In the genomic region with DNA sequence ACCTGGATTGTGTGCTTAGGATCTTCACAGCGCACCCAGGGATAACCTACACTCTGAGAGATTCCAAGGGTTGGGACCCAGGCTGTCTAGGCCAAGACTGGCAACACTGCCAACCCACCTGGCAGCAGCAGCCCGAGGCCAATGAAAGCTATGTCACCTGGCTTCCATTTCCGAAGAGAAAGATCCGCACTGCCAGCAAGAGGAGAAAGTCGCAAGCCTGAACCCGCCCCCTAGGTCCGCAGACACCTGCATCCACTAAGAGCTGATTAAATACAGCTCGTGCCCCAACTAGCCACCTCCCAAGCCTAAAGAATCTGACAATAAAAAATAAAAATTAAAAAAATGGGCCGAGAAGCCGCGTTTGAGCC, we compare ENCODE assay signal across 8 mouse cellular contexts. TPM values are rescaled to one million over a fixed set of nuclear protein-coding genes. Genes with fewer than 3 reads are reported as not detected.
DNase-seq lines count a peak whose midpoint lies in the region; ATAC-seq lines count a peak whose summit lies in the region.

No protein-coding gene starts in this region.

- peak; percentile 10; the same call in 1 of the 2 replicates for ATAC-seq in hindbrain, embryonic 11.5 days (ENCODE audit: low FRiP score)
- ATAC-seq in liver, embryonic 11.5 days (replicated peaks; ENCODE audit: low FRiP score), result peak; percentile 35; the same call in 1 of the 2 replicates
- peak; percentile 12; the same call in 1 of the 2 replicates for ATAC-seq in neural tube, embryonic 14.5 days (ENCODE audit: low read depth)

- H3K36me3 ChIP-seq in hindbrain, embryonic 11.5 days (ENCODE audit: control insufficient read depth, insufficient read depth, low read length), result peaks cover 2% of the 10 kb centered on the region; the same call in 1 of the 2 replicates
- H3K36me3 ChIP-seq in liver, embryonic 11.5 days (ENCODE audit: control insufficient read depth, insufficient read depth, low read length), result peaks cover 1% of the 10 kb centered on the region; the same call in 1 of the 2 replicates
- H3K36me3 ChIP-seq in neural tube, embryonic 14.5 days (ENCODE audit: control insufficient read depth, insufficient read depth, low read length), result peaks cover 6% of the 10 kb centered on the region; the same call in 1 of the 2 replicates

- no peaks in the 10 kb centered on the region for H3K4me1 ChIP-seq in hindbrain, embryonic 11.5 days (replicated peaks; ENCODE audit: control insufficient read depth, insufficient read depth, low read length)
- H3K4me1 ChIP-seq in liver, embryonic 11.5 days (replicated peaks; ENCODE audit: control insufficient read depth, insufficient read depth, low read length), result peaks cover 17% of the 10 kb centered on the region
- peaks cover 8% of the 10 kb centered on the region; the same call in 1 of the 2 replicates for H3K4me1 ChIP-seq in neural tube, embryonic 14.5 days (ENCODE audit: control insufficient read depth, insufficient read depth, low read length)

- no peak overlapping the region for H3K27ac ChIP-seq in hindbrain, embryonic 11.5 days (ENCODE audit: low read depth, low read length)
- no peak overlapping the region for H3K27ac ChIP-seq in liver, embryonic 11.5 days (ENCODE audit: low read depth, low read length)
- no peak overlapping the region for H3K27ac ChIP-seq in neural tube, embryonic 14.5 days (ENCODE audit: low read depth, low read length)

- no peaks in the 10 kb centered on the region for H3K9me3 ChIP-seq in hindbrain, embryonic 11.5 days (ENCODE audit: control insufficient read depth, low read length)
- H3K9me3 ChIP-seq in liver, embryonic 11.5 days (ENCODE audit: control insufficient read depth, low read length), result no peaks in the 10 kb centered on the region
- H3K9me3 ChIP-seq in neural tube, embryonic 14.5 days (ENCODE audit: control insufficient read depth, low read length), result no peaks in the 10 kb centered on the region

- H3K27me3 ChIP-seq in hindbrain, embryonic 11.5 days (ENCODE audit: control insufficient read depth, insufficient read depth, low read length), result no peaks in the 10 kb centered on the region
- H3K27me3 ChIP-seq in liver, embryonic 11.5 days (replicated peaks; ENCODE audit: control insufficient read depth, insufficient read depth, low read length), result no peaks in the 10 kb centered on the region
- H3K27me3 ChIP-seq in neural tube, embryonic 14.5 days (ENCODE audit: control insufficient read depth, insufficient read depth, low read length), result 0 out of 2 replicates have a peak, but pooled peaks cover 3% of the 10 kb centered on the region

- peak overlapping the region; percentile 87 for H3K4me3 ChIP-seq in hindbrain, embryonic 11.5 days (ENCODE audit: low read depth, low read length)
- peak overlapping the region; percentile 66 for H3K4me3 ChIP-seq in liver, embryonic 11.5 days (ENCODE audit: low read depth, low read length)
- H3K4me3 ChIP-seq in neural tube, embryonic 14.5 days (ENCODE audit: low read depth, low read length), result peak overlapping the region; percentile 87

- DNase-seq in A20 (ENCODE audit: low read depth, low spot score), result peak; percentile 75
- DNase-seq in CD4-positive, CD25-positive, alpha-beta regulatory T cell, adult 2 months (ENCODE audit: low read depth, low spot score), result peak; percentile 65
- peak; percentile 54 to 59 for DNase-seq in cerebellum, postnatal 10 days
- peak; percentile 10 for DNase-seq in hindbrain, embryonic 11.5 days (ENCODE audit: low spot score)
- peak; percentile 43 for DNase-seq in liver, embryonic 11.5 days (ENCODE audit: low spot score)
- DNase-seq in ovary, postnatal 36 days (ENCODE audit: low spot score), result no peak
- DNase-seq in embryo, embryonic 10 days (ENCODE audit: low spot score), result no peak

- peak overlapping the region; percentile 85 for H3K9ac ChIP-seq in hindbrain, embryonic 11.5 days (ENCODE audit: low read depth, low read length)
- H3K9ac ChIP-seq in liver, embryonic 11.5 days (ENCODE audit: low read depth, low read length), result peak overlapping the region; percentile 77
- peak overlapping the region; percentile 86 for H3K9ac ChIP-seq in neural tube, embryonic 14.5 days (replicated peaks; ENCODE audit: low read depth, low read length)

- peak overlapping the region; percentile 59 for H3K4me2 ChIP-seq in hindbrain, embryonic 11.5 days (replicated peaks; ENCODE audit: low read depth, low read length)
- H3K4me2 ChIP-seq in liver, embryonic 11.5 days, result peak overlapping the region; percentile 79
- H3K4me2 ChIP-seq in neural tube, embryonic 14.5 days (ENCODE audit: low read depth, low read length), result peak overlapping the region; percentile 61

- 5% methylated on average over 11 of the region's 11 CpGs for WGBS in hindbrain, embryonic 11.5 days
- 3% methylated on average over 11 of the region's 11 CpGs for WGBS in liver, embryonic 11.5 days
- 3% methylated on average over 11 of the region's 11 CpGs for WGBS in neural tube, embryonic 14.5 days

RNA-seq across cellular contexts. Expression of a gene that starts 0.5 kb away (rescaled TPM):
- polyA plus RNA-seq in hindbrain, embryonic 11.5 days (2014; fragmentation: Nextera tagmentation; extraction: Ambion mirVana), result 32.5 and 36.5 TPM in 2 replicates
- 13.8 and 16.3 TPM in 2 replicates for polyA plus RNA-seq in liver, embryonic 11.5 days (2014; fragmentation: Nextera tagmentation; extraction: Ambion mirVana)
- polyA plus RNA-seq in neural tube, embryonic 14.5 days (2014; fragmentation: Nextera tagmentation; extraction: Ambion mirVana), result 49.2 and 53.1 TPM in 2 replicates

RNA-seq across cellular contexts. Expression of a gene that starts 2.8 kb away (rescaled TPM):
- polyA plus RNA-seq in hindbrain, embryonic 11.5 days (2014; fragmentation: Nextera tagmentation; extraction: Ambion mirVana), result 30.9 and 36.5 TPM in 2 replicates
- polyA plus RNA-seq in liver, embryonic 11.5 days (2014; fragmentation: Nextera tagmentation; extraction: Ambion mirVana), result 27.9 and 32.5 TPM in 2 replicates
- 30.1 and 31.1 TPM in 2 replicates for polyA plus RNA-seq in neural tube, embryonic 14.5 days (2014; fragmentation: Nextera tagmentation; extraction: Ambion mirVana)

RNA-seq across cellular contexts. Expression of a gene that starts 45.1 kb away (rescaled TPM):
- not detected in 2 replicates for polyA plus RNA-seq in hindbrain, embryonic 11.5 days (2014; fragmentation: Nextera tagmentation; extraction: Ambion mirVana)
- polyA plus RNA-seq in liver, embryonic 11.5 days (2014; fragmentation: Nextera tagmentation; extraction: Ambion mirVana), result not detected in 2 replicates
- not detected in 2 replicates for polyA plus RNA-seq in neural tube, embryonic 14.5 days (2014; fragmentation: Nextera tagmentation; extraction: Ambion mirVana)

Comparison
In these comparisons a context has a peak if more than half of its experiments do, and no peak if none do; other contexts are left out.
1. DNase-seq: peak in A20 (single experiment), CD4-positive, CD25-positive, alpha-beta regulatory T cell, adult 2 months (single experiment), cerebellum, postnatal 10 days (2 of 2), hindbrain, embryonic 11.5 days (single experiment) and liver, embryonic 11.5 days (single experiment); none in ovary, postnatal 36 days (single experiment) and embryo, embryonic 10 days (single experiment).
2. Peak in every context shown above with its lines, with median percentiles within 50 percentile points of each other: ATAC-seq, H3K4me2 ChIP-seq, H3K4me3 ChIP-seq and H3K9ac ChIP-seq.